Mouse (Mus musculus): ENCODE results near the gene Ago1. TPM values are rescaled to one million over a fixed set of nuclear protein-coding genes. Genes with fewer than 3 reads are reported as not detected.
A peak's percentile ranks its signal among the peaks of the same experiment; 100 is the strongest.

Gene Ago1
- polyA plus RNA-seq (2015; fragmentation: Nextera tagmentation; extraction: Ambion mirVana), result 8.8 and 10.0 TPM in 2 replicates

- Histone ChIP-seq H3K4me3 (ENCODE audit: low read depth, low read length) (peak within 1 kb of the TSS; percentile 94), H3K36me3 (ENCODE audit: control insufficient read depth, insufficient read depth, low read length) (no peaks in the 10 kb centered on the region), H3K27ac (ENCODE audit: low read length) (peak within 1 kb of the TSS; percentile 97), H3K4me1 (ENCODE audit: control insufficient read depth, insufficient read depth, low read length) (peaks cover 41% of the 10 kb centered on the region), H3K9me3 (replicated peaks; ENCODE audit: control insufficient read depth, low read length, poor library complexity, severe bottlenecking) (no peaks in the 10 kb centered on the region), H3K27me3 (ENCODE audit: control insufficient read depth, insufficient read depth, low read depth, low read length) (no peaks in the 10 kb centered on the region), H3K9ac (ENCODE audit: low read depth, low read length) (peak within 1 kb of the TSS; percentile 98), H3K4me2 (ENCODE audit: low read length) (peak within 1 kb of the TSS; percentile 79)
- under 1% methylated on average over 45 of the region's 55 CpGs for WGBS
- ATAC-seq, result peak; percentile 91
Observed at GRCm38 (mm10) chr4:126468285-126468901, at the start of gene Ago1. Gene Ago1, minus strand, starts transcription at chr4:126468583.

GRCm38 (mm10) chr4:126512308-126513066, 44.1 kb upstream of the Ago1 start:
- H3K36me3 ChIP-seq (ENCODE audit: control insufficient read depth, insufficient read depth, low read length), result peaks cover 39% of the 10 kb centered on the region
- no peaks in the 10 kb centered on the region for H3K9me3 ChIP-seq (replicated peaks; ENCODE audit: control insufficient read depth, low read length, poor library complexity, severe bottlenecking)
- no peak overlapping the region for H3K4me2 ChIP-seq (ENCODE audit: low read length)
- no peaks in the 10 kb centered on the region for H3K27me3 ChIP-seq (ENCODE audit: control insufficient read depth, insufficient read depth, low read depth, low read length)
- no peak overlapping the region for H3K27ac ChIP-seq (ENCODE audit: low read length)
- 89% methylated on average over 6 of the region's 6 CpGs for WGBS
- no peaks in the 10 kb centered on the region for H3K4me1 ChIP-seq (ENCODE audit: control insufficient read depth, insufficient read depth, low read length)
- H3K4me3 ChIP-seq (ENCODE audit: low read depth, low read length), result no peak overlapping the region
- H3K9ac ChIP-seq (ENCODE audit: low read depth, low read length), result no peak overlapping the region
- no peak for ATAC-seq

GRCm38 (mm10) chr4:126511013-126511412, 42.6 kb upstream of the Ago1 start:
- 90% methylated on average over 5 of the region's 5 CpGs for WGBS
- Histone ChIP-seq H3K27me3 (ENCODE audit: control insufficient read depth, insufficient read depth, low read depth, low read length) (no peaks in the 10 kb centered on the region), H3K4me1 (ENCODE audit: control insufficient read depth, insufficient read depth, low read length) (no peaks in the 10 kb centered on the region), H3K27ac (ENCODE audit: low read length) (no peak overlapping the region), H3K9me3 (replicated peaks; ENCODE audit: control insufficient read depth, low read length, poor library complexity, severe bottlenecking) (no peaks in the 10 kb centered on the region), H3K4me3 (ENCODE audit: low read depth, low read length) (no peak overlapping the region), H3K36me3 (ENCODE audit: control insufficient read depth, insufficient read depth, low read length) (peaks cover 44% of the 10 kb centered on the region), H3K9ac (ENCODE audit: low read depth, low read length) (no peak overlapping the region), H3K4me2 (ENCODE audit: low read length) (no peak overlapping the region)
- no peak for ATAC-seq

GRCm38 (mm10) chr4:126509072-126509471, 40.7 kb upstream of the Ago1 start:
- WGBS, result 99% methylated on average over 2 of the region's 2 CpGs
- Histone ChIP-seq H3K9ac (ENCODE audit: low read depth, low read length) (no peak overlapping the region), H3K4me2 (ENCODE audit: low read length) (no peak overlapping the region), H3K27ac (ENCODE audit: low read length) (no peak overlapping the region), H3K4me3 (ENCODE audit: low read depth, low read length) (no peak overlapping the region), H3K4me1 (ENCODE audit: control insufficient read depth, insufficient read depth, low read length) (no peaks in the 10 kb centered on the region), H3K27me3 (ENCODE audit: control insufficient read depth, insufficient read depth, low read depth, low read length) (no peaks in the 10 kb centered on the region), H3K36me3 (ENCODE audit: control insufficient read depth, insufficient read depth, low read length) (peaks cover 45% of the 10 kb centered on the region), H3K9me3 (replicated peaks; ENCODE audit: control insufficient read depth, low read length, poor library complexity, severe bottlenecking) (no peaks in the 10 kb centered on the region)
- ATAC-seq, result no peak

GRCm38 (mm10) chr4:126508110-126508899, 39.9 kb upstream of the Ago1 start:
- H3K27me3 ChIP-seq (ENCODE audit: control insufficient read depth, insufficient read depth, low read depth, low read length), result no peaks in the 10 kb centered on the region
- WGBS, result 80% methylated on average over 14 of the region's 14 CpGs
- no peak overlapping the region for H3K4me3 ChIP-seq (ENCODE audit: low read depth, low read length)
- H3K27ac ChIP-seq (ENCODE audit: low read length), result no peak overlapping the region
- peaks cover 49% of the 10 kb centered on the region for H3K36me3 ChIP-seq (ENCODE audit: control insufficient read depth, insufficient read depth, low read length)
- ATAC-seq, result no peak
- no peak overlapping the region for H3K4me2 ChIP-seq (ENCODE audit: low read length)
- H3K4me1 ChIP-seq (ENCODE audit: control insufficient read depth, insufficient read depth, low read length), result no peaks in the 10 kb centered on the region
- H3K9ac ChIP-seq (ENCODE audit: low read depth, low read length), result no peak overlapping the region
- no peaks in the 10 kb centered on the region for H3K9me3 ChIP-seq (replicated peaks; ENCODE audit: control insufficient read depth, low read length, poor library complexity, severe bottlenecking)

GRCm38 (mm10) chr4:126502977-126503309, 34.6 kb upstream of the Ago1 start:
- no peak for ATAC-seq
- Histone ChIP-seq H3K4me2 (ENCODE audit: low read length) (no peak overlapping the region), H3K9ac (ENCODE audit: low read depth, low read length) (no peak overlapping the region), H3K9me3 (replicated peaks; ENCODE audit: control insufficient read depth, low read length, poor library complexity, severe bottlenecking) (no peaks in the 10 kb centered on the region), H3K4me3 (ENCODE audit: low read depth, low read length) (no peak overlapping the region), H3K4me1 (ENCODE audit: control insufficient read depth, insufficient read depth, low read length) (no peaks in the 10 kb centered on the region), H3K27ac (ENCODE audit: low read length) (no peak overlapping the region), H3K36me3 (ENCODE audit: control insufficient read depth, insufficient read depth, low read length) (peaks cover 28% of the 10 kb centered on the region), H3K27me3 (ENCODE audit: control insufficient read depth, insufficient read depth, low read depth, low read length) (no peaks in the 10 kb centered on the region)
- WGBS, result 64% methylated on average over 8 of the region's 8 CpGs

- Histone ChIP-seq H3K4me1 (ENCODE audit: control insufficient read depth, insufficient read depth, low read length) (no peaks in the 10 kb centered on the region), H3K9me3 (replicated peaks; ENCODE audit: control insufficient read depth, low read length, poor library complexity, severe bottlenecking) (no peaks in the 10 kb centered on the region), H3K4me2 (ENCODE audit: low read length) (no peak overlapping the region), H3K9ac (ENCODE audit: low read depth, low read length) (no peak overlapping the region), H3K27ac (ENCODE audit: low read length) (no peak overlapping the region), H3K27me3 (ENCODE audit: control insufficient read depth, insufficient read depth, low read depth, low read length) (no peaks in the 10 kb centered on the region), H3K36me3 (ENCODE audit: control insufficient read depth, insufficient read depth, low read length) (peaks cover 24% of the 10 kb centered on the region), H3K4me3 (ENCODE audit: low read depth, low read length) (no peak overlapping the region)
- no peak for ATAC-seq
- 63% methylated on average over 6 of the region's 6 CpGs for WGBS
Observed at GRCm38 (mm10) chr4:126502141-126502976, 34.0 kb upstream of the Ago1 start.

- no peaks in the 10 kb centered on the region for H3K27me3 ChIP-seq (ENCODE audit: control insufficient read depth, insufficient read depth, low read depth, low read length)
- no peak overlapping the region for H3K4me3 ChIP-seq (ENCODE audit: low read depth, low read length)
- no peak overlapping the region for H3K4me2 ChIP-seq (ENCODE audit: low read length)
- no peaks in the 10 kb centered on the region for H3K9me3 ChIP-seq (replicated peaks; ENCODE audit: control insufficient read depth, low read length, poor library complexity, severe bottlenecking)
- no peak for ATAC-seq
- peaks cover 13% of the 10 kb centered on the region for H3K36me3 ChIP-seq (ENCODE audit: control insufficient read depth, insufficient read depth, low read length)
- H3K27ac ChIP-seq (ENCODE audit: low read length), result no peak overlapping the region
- no peaks in the 10 kb centered on the region for H3K4me1 ChIP-seq (ENCODE audit: control insufficient read depth, insufficient read depth, low read length)
- 88% methylated on average over 1 of the region's 1 CpGs for WGBS
- no peak overlapping the region for H3K9ac ChIP-seq (ENCODE audit: low read depth, low read length)
Observed at GRCm38 (mm10) chr4:126498601-126499000, 30.2 kb upstream of the Ago1 start.

Measured in midbrain, embryonic 16.5 days (tissue).